ENCODE assay signal across 34 mouse cellular contexts in the genomic region with DNA sequence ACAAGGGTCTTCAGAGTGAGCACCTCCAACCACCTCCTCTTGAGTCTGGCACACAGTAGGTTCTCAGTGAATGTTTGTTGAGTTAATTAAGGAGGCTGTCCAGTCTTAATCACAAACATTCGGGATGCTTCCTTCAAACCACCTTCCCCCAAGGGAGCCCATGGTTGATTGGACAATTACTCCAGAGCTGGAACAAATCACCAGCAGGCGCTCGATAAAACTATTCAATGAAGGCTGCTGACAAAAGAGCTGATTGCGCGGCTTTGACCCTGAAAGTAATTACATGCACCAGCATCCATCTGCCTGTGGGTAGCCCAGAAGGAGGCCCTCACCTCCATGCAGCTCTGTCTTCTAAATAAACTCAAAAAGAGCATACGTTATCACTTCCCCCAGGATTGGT.
DNase-seq lines count a peak whose midpoint lies in the region; ATAC-seq and TF ChIP-seq lines count a peak whose summit lies in the region.
"Had no signal": no experiment of that assay in that cellular context is flagged by ENCODE, and none has a peak within 500 bp of the region (broad histone marks: within the 10 kb centered on the region; RNA-seq: fewer than 3 reads in every experiment).

No protein-coding gene starts in this region.

- no peak overlapping the region for H3K27ac ChIP-seq in hindbrain, postnatal 0 days
- no peak overlapping the region for H3K27ac ChIP-seq in hindbrain, embryonic 12.5 days
- H3K27ac ChIP-seq in embryonic facial prominence, embryonic 14.5 days (replicated peaks; ENCODE audit: low read depth, low read length): no peak overlapping the region
- no peak overlapping the region for H3K27ac ChIP-seq in kidney, embryonic 15.5 days
- H3K27ac ChIP-seq: embryonic facial prominence, embryonic 13.5 days; heart, embryonic 10.5 days; heart, embryonic 15.5 days; hindbrain, embryonic 15.5 days; intestine, embryonic 15.5 days; kidney, postnatal 0 days; limb, embryonic 12.5 days; liver, embryonic 15.5 days; neural tube, embryonic 13.5 days had no signal

- TF ChIP-seq CTCF in hindbrain, postnatal 0 days (IDR thresholded peaks at IDR 0.05; ENCODE audit: low read depth): no peak

- no peak overlapping the region for H3K4me2 ChIP-seq in hindbrain, postnatal 0 days (ENCODE audit: low read depth, low read length)
- no peak overlapping the region for H3K4me2 ChIP-seq in hindbrain, embryonic 12.5 days (replicated peaks)
- H3K4me2 ChIP-seq in embryonic facial prominence, embryonic 14.5 days (ENCODE audit: low read depth, low read length): no peak overlapping the region
- H3K4me2 ChIP-seq in kidney, embryonic 15.5 days: no peak overlapping the region
- H3K4me2 ChIP-seq: embryonic facial prominence, embryonic 13.5 days; heart, embryonic 15.5 days; hindbrain, embryonic 15.5 days; intestine, embryonic 15.5 days; limb, embryonic 12.5 days; liver, embryonic 15.5 days; lung, embryonic 14.5 days; neural tube, embryonic 13.5 days had no signal

- no peaks in the 10 kb centered on the region for H3K27me3 ChIP-seq in hindbrain, postnatal 0 days (ENCODE audit: insufficient read depth, low read length)
- no peaks in the 10 kb centered on the region for H3K27me3 ChIP-seq in hindbrain, embryonic 12.5 days
- H3K27me3 ChIP-seq in embryonic facial prominence, embryonic 14.5 days (replicated peaks; ENCODE audit: control insufficient read depth, insufficient read depth, low read length): no peaks in the 10 kb centered on the region
- H3K27me3 ChIP-seq in kidney, embryonic 15.5 days: no peaks in the 10 kb centered on the region
- H3K27me3 ChIP-seq: embryonic facial prominence, embryonic 13.5 days; heart, embryonic 15.5 days; hindbrain, embryonic 15.5 days; intestine, embryonic 15.5 days; limb, embryonic 12.5 days; liver, embryonic 15.5 days; megakaryocyte, embryonic 14.5 days; neural tube, embryonic 13.5 days; Patski had no signal

- DNase-seq in embryo, embryonic 11 days: peak; percentile 17
- no peak for DNase-seq in embryo, embryonic 10 days (ENCODE audit: low spot score)
- DNase-seq in hindbrain, postnatal 0 days (ENCODE audit: low spot score): peak; percentile 14
- peak; percentile 2 for DNase-seq in Muller cell, postnatal 12 days (ENCODE audit: inconsistent ontology term)
- peak; percentile 5 for DNase-seq in embryonic facial prominence, embryonic 14.5 days (ENCODE audit: low spot score)
- DNase-seq in ovary, postnatal 36 days (ENCODE audit: low spot score): no peak
- DNase-seq: adrenal gland, postnatal 10 days; cerebellum, adult 11 months; cerebellum, adult 9-11 months; gastrocnemius, postnatal 10 days; kidney, adult 2 months; kidney, postnatal 4 days; lung, embryonic 14.5 days; lung, postnatal 4 days; right cerebral cortex, adult 18-20 months; spleen, adult 18-20 months; thymus, postnatal 14 days had no signal

- H3K4me3 ChIP-seq in hindbrain, postnatal 0 days (ENCODE audit: low read length): no peak overlapping the region
- H3K4me3 ChIP-seq in hindbrain, embryonic 12.5 days: no peak overlapping the region
- no peak overlapping the region for H3K4me3 ChIP-seq in embryonic facial prominence, embryonic 14.5 days (ENCODE audit: low read depth, low read length)
- no peak overlapping the region for H3K4me3 ChIP-seq in kidney, embryonic 15.5 days (replicated peaks)
- H3K4me3 ChIP-seq: embryonic facial prominence, embryonic 13.5 days; erythroblast, embryonic 14.5 days; heart, embryonic 10.5 days; heart, embryonic 15.5 days; hindbrain, embryonic 15.5 days; intestine, embryonic 15.5 days; limb, embryonic 12.5 days; liver, embryonic 15.5 days; megakaryocyte, embryonic 14.5 days; myocyte; neural tube, embryonic 13.5 days had no signal

- no peak overlapping the region for H3K9ac ChIP-seq in hindbrain, postnatal 0 days (replicated peaks; ENCODE audit: low read length)
- no peak overlapping the region for H3K9ac ChIP-seq in hindbrain, embryonic 12.5 days
- no peak overlapping the region for H3K9ac ChIP-seq in embryonic facial prominence, embryonic 14.5 days (ENCODE audit: low read depth, low read length)
- H3K9ac ChIP-seq in kidney, embryonic 15.5 days: no peak overlapping the region
- H3K9ac ChIP-seq: embryonic facial prominence, embryonic 13.5 days; heart, embryonic 15.5 days; hindbrain, embryonic 15.5 days; intestine, embryonic 15.5 days; limb, embryonic 12.5 days; liver, embryonic 15.5 days; lung, embryonic 14.5 days; neural tube, embryonic 13.5 days had no signal

- H3K9me3 ChIP-seq in hindbrain, postnatal 0 days (ENCODE audit: low read length): no peaks in the 10 kb centered on the region
- H3K9me3 ChIP-seq in hindbrain, embryonic 12.5 days (replicated peaks): no peaks in the 10 kb centered on the region
- H3K9me3 ChIP-seq in embryonic facial prominence, embryonic 14.5 days (ENCODE audit: control insufficient read depth, low read length): no peaks in the 10 kb centered on the region
- no peaks in the 10 kb centered on the region for H3K9me3 ChIP-seq in kidney, embryonic 15.5 days (replicated peaks)
- H3K9me3 ChIP-seq: embryonic facial prominence, embryonic 13.5 days; heart, embryonic 10.5 days; heart, embryonic 15.5 days; hindbrain, embryonic 15.5 days; intestine, embryonic 15.5 days; limb, embryonic 12.5 days; liver, embryonic 15.5 days; megakaryocyte, embryonic 14.5 days; neural tube, embryonic 13.5 days had no signal

- WGBS in hindbrain, postnatal 0 days: 28% methylated on average over 6 of the region's 6 CpGs
- WGBS in hindbrain, embryonic 12.5 days: 44% methylated on average over 6 of the region's 6 CpGs
- WGBS in embryonic facial prominence, embryonic 14.5 days: 46% methylated on average over 6 of the region's 6 CpGs
- 80% methylated on average over 6 of the region's 6 CpGs for WGBS in kidney, embryonic 15.5 days

- no peak for ATAC-seq in hindbrain, postnatal 0 days
- no peak for ATAC-seq in hindbrain, embryonic 12.5 days (ENCODE audit: low FRiP score)
- ATAC-seq in embryonic facial prominence, embryonic 14.5 days (ENCODE audit: low read depth): no peak
- no peak for ATAC-seq in kidney, embryonic 15.5 days (replicated peaks; ENCODE audit: low FRiP score)
- ATAC-seq: intestine, embryonic 15.5 days; midbrain, embryonic 16.5 days; Patski had no signal

- H3K36me3 ChIP-seq in hindbrain, postnatal 0 days (ENCODE audit: insufficient read depth, low read length): no peaks in the 10 kb centered on the region
- no peaks in the 10 kb centered on the region for H3K36me3 ChIP-seq in hindbrain, embryonic 12.5 days
- no peaks in the 10 kb centered on the region for H3K36me3 ChIP-seq in embryonic facial prominence, embryonic 14.5 days (ENCODE audit: control insufficient read depth, insufficient read depth, low read length)
- no peaks in the 10 kb centered on the region for H3K36me3 ChIP-seq in kidney, embryonic 15.5 days
- H3K36me3 ChIP-seq: embryonic facial prominence, embryonic 13.5 days; G1E; heart, embryonic 10.5 days; heart, embryonic 15.5 days; hindbrain, embryonic 15.5 days; intestine, embryonic 15.5 days; limb, embryonic 12.5 days; liver, embryonic 15.5 days; neural tube, embryonic 13.5 days had no signal

- H3K4me1 ChIP-seq in hindbrain, postnatal 0 days (ENCODE audit: insufficient read depth, low read length): no peaks in the 10 kb centered on the region
- no peaks in the 10 kb centered on the region for H3K4me1 ChIP-seq in hindbrain, embryonic 12.5 days
- no peaks in the 10 kb centered on the region for H3K4me1 ChIP-seq in embryonic facial prominence, embryonic 14.5 days (ENCODE audit: control insufficient read depth, insufficient read depth, low read length)
- H3K4me1 ChIP-seq in kidney, embryonic 15.5 days: no peaks in the 10 kb centered on the region
- H3K4me1 ChIP-seq: embryonic facial prominence, embryonic 13.5 days; heart, embryonic 10.5 days; heart, embryonic 15.5 days; hindbrain, embryonic 15.5 days; intestine, embryonic 15.5 days; limb, embryonic 12.5 days; liver, embryonic 15.5 days; megakaryocyte, embryonic 14.5 days; neural tube, embryonic 13.5 days had no signal

Comparison
In these comparisons a context has a peak if more than half of its experiments do, and no peak if none do; other contexts are left out.
1. DNase-seq: peak in embryo, embryonic 11 days (single experiment), hindbrain, postnatal 0 days (single experiment), Muller cell, postnatal 12 days (single experiment) and embryonic facial prominence, embryonic 14.5 days (single experiment); none in embryo, embryonic 10 days (single experiment) and ovary, postnatal 36 days (single experiment).